Mouse (Mus musculus) left cerebral cortex, adult 2 months (tissue): Measurements from ENCODE around the gene Tmsb10. TPM values are rescaled to one million over a fixed set of nuclear protein-coding genes. Genes with fewer than 3 reads are reported as not detected.

Experiments
- DNase-seq, 2 experiments: peaks; one replicate each; pipeline ENCODE4 v3.0.0; 2021 to 2022; ENCODE audit warnings: low spot score in 2 of 2, mixed read lengths in 1 of 2; ENCODE audit errors: extremely low spot score in 1 of 2
- H3K27ac ChIP-seq: fragments of 200-600 bp; 2 replicates; pipeline ENCODE4 v1.8.1; 2022
- H3K4me3 ChIP-seq: fragments of 200-600 bp; 2 replicates; pipeline ENCODE4 v1.8.1; 2022
- CTCF ChIP-seq: fragments of 200-600 bp; IDR thresholded peaks from 2 replicates; pipeline ENCODE4 v1.8.1; 2022; ENCODE audit warnings: antibody characterized with exemption, mild to moderate bottlenecking, moderate library complexity
- intact Hi-C: fragments of 180-260 bp; cut with DNase I; formaldehyde crosslinking; loops from one replicate; pipeline ENCODE4 v1.15.1; 2025
- total RNA-seq, 2 experiments: library from RNA; stranded (reverse); gene quantifications; 2 replicates each; pipeline ENCODE4 v1.2.3; 2021

Gene Tmsb10
- total RNA-seq, 2 experiments from 2014 or later: 429 to 476 TPM

- DNase-seq: peak; percentile 28 to 41
- H3K27ac ChIP-seq: no peak overlapping the region
- H3K4me3 ChIP-seq: no peak overlapping the region
- intact Hi-C loops: no loop called here
- no peak for TF ChIP-seq CTCF
These were observed 31.6 kb downstream of the Tmsb10 start for GRCm38 (mm10) chr6:72926755-72927482.

- intact Hi-C loops: no loop called here
- no peak for DNase-seq
- H3K27ac ChIP-seq: no peak overlapping the region
- H3K4me3 ChIP-seq: no peak overlapping the region
- TF ChIP-seq CTCF: no peak
These were observed 32.5 kb downstream of the Tmsb10 start for GRCm38 (mm10) chr6:72926031-72926430.

GRCm38 (mm10) chr6:72923381-72923780 is 35.2 kb downstream of the Tmsb10 start:
- no peak for DNase-seq
- intact Hi-C loops: no loop called here
- Histone ChIP-seq H3K27ac (no peak overlapping the region), H3K4me3 (no peak overlapping the region)
- TF ChIP-seq CTCF: no peak

GRCm38 (mm10) chr6:72921081-72921480 is 37.5 kb downstream of the Tmsb10 start:
- intact Hi-C loops: no loop called here
- TF ChIP-seq CTCF: no peak
- DNase-seq: no peak
- Histone ChIP-seq H3K4me3 (no peak overlapping the region), H3K27ac (no peak overlapping the region)

GRCm38 (mm10) chr6:72918510-72919033 is 40.0 kb downstream of the Tmsb10 start:
- DNase-seq: no peak
- Histone ChIP-seq H3K4me3 (no peak overlapping the region), H3K27ac (no peak overlapping the region)
- TF ChIP-seq CTCF: no peak
- intact Hi-C loops: loop anchor here (10.0 kb wide), 1 partner anchor 284 kb away; no protein-coding TSS in a partner anchor

GRCm38 (mm10) chr6:72916330-72916729 is 42.2 kb downstream of the Tmsb10 start:
- TF ChIP-seq CTCF: no peak
- DNase-seq: no peak
- intact Hi-C loops: loop anchor here (10.0 kb wide), 1 partner anchor 282 kb away; no protein-coding TSS in a partner anchor
- H3K4me3 ChIP-seq: no peak overlapping the region
- H3K27ac ChIP-seq: no peak overlapping the region

GRCm38 (mm10) chr6:72914087-72914749 is 44.3 kb downstream of the Tmsb10 start:
- H3K27ac ChIP-seq: no peak overlapping the region
- DNase-seq: no peak
- no peak overlapping the region for H3K4me3 ChIP-seq
- intact Hi-C loops: loop anchor here (10.0 kb wide), 1 partner anchor 279 kb away; no protein-coding TSS in a partner anchor
- TF ChIP-seq CTCF: no peak

- no peak for TF ChIP-seq CTCF
- no peak for DNase-seq
- Histone ChIP-seq H3K4me3 (no peak overlapping the region), H3K27ac (no peak overlapping the region)
- intact Hi-C loops: loop anchor here (10.0 kb wide), 1 partner anchor 276 kb away; no protein-coding TSS in a partner anchor
These were observed 47.3 kb downstream of the Tmsb10 start for GRCm38 (mm10) chr6:72911261-72911660.

Other genes starting within 250 kb of the Tmsb10 start
- gene Tcf7l1, start 169.5 kb downstream of the Tmsb10 start, total RNA-seq: 1 to 10 TPM; 2.9 to 3.8 TPM
- gene Kcmf1, start 58.8 kb downstream of the Tmsb10 start, total RNA-seq: 10 to 100 TPM; 66.0 to 72.0 TPM